Mouse (Mus musculus): ENCODE measurements around the gene Lrrc29. TPM values are rescaled to one million over a fixed set of nuclear protein-coding genes. Genes with fewer than 3 reads are reported as not detected.

Gene Lrrc29
- polyA plus RNA-seq, 1 experiment from 2014 or later = 0.86 TPM

DNA sequence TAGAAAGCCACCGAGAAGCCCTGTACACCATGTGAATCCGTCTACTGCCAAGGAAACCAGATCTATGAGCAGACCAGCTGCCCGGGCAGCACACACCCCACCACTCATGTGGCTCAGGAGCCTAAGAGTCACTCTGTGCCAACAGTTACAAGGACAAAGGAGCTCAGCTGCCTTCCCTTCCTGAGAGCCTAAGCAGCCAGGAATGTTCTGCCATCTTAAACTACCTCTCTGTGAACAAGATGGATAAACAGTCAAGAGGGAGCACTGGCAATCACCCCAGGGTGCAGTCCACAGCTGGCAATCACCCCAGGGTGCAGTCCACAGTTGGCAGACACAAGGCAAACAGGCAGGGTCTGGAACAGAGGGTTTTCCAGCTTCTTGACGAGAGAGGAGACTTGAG, 8.1 kb downstream of the Lrrc29 start:
- no peak overlapping the region for H3K4me3 ChIP-seq (replicated peaks; ENCODE audit: low read depth, low read length)
- no peak overlapping the region for H3K27ac ChIP-seq (replicated peaks; ENCODE audit: low read depth, low read length)
- no peaks in the 10 kb centered on the region for H3K4me1 ChIP-seq (ENCODE audit: control insufficient read depth, insufficient read depth, low read length)
- peaks cover 69% of the 10 kb centered on the region for H3K36me3 ChIP-seq (ENCODE audit: control insufficient read depth, insufficient read depth, low read length)
- 89% methylated on average over 4 of the region's 4 CpGs for WGBS
- H3K27me3 ChIP-seq (ENCODE audit: control insufficient read depth, insufficient read depth, low read length) = no peaks in the 10 kb centered on the region
- no peak overlapping the region for H3K9ac ChIP-seq (replicated peaks; ENCODE audit: low read length)
- no peak overlapping the region for H3K4me2 ChIP-seq (ENCODE audit: low read length)
- ATAC-seq (ENCODE audit: low FRiP score, low TSS enrichment) (no peak), DNase-seq (no peak)
- H3K9me3 ChIP-seq (ENCODE audit: control insufficient read depth, low read length) = no peaks in the 10 kb centered on the region

DNA sequence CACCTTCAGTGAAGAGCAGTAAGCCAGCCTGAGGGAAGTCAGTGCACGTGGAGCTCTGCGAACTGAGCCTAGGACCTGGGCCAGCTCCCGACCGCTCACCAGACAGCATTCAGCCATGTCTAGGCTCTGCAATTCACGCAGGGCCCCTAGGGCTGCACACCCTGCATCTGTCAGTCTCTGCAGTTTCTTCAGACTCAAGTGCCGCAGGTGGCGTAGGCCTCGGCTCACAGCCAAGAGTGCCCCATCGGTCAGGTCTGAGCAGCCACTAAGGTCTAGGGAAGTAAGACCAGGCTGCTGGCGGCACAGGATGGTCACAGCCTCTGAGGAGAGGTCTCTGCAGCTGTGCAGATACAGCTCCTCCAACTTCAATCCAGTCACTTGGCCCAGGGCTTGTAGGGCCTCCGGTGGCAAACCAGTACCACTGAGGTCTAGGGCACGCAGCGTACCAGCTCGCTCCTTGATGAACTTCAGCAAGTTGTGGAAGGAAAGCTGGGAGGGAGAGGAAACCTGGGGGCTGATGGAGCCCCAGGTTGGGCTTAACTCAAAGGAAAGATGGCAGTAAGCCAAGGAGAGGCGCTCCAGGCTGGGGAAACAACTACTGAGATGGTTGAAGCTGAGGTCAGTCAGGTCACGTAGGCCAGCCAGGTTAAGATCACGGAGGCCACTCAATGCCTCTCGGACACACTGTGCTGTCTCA, 10.9 kb downstream of the Lrrc29 start:
- Histone ChIP-seq H3K4me3 (replicated peaks; ENCODE audit: low read depth, low read length) (no peak overlapping the region), H3K36me3 (ENCODE audit: control insufficient read depth, insufficient read depth, low read length) (peaks cover 76% of the 10 kb centered on the region), H3K4me1 (ENCODE audit: control insufficient read depth, insufficient read depth, low read length) (no peaks in the 10 kb centered on the region), H3K9me3 (ENCODE audit: control insufficient read depth, low read length) (no peaks in the 10 kb centered on the region), H3K27me3 (ENCODE audit: control insufficient read depth, insufficient read depth, low read length) (no peaks in the 10 kb centered on the region), H3K27ac (replicated peaks; ENCODE audit: low read depth, low read length) (no peak overlapping the region), H3K4me2 (ENCODE audit: low read length) (no peak overlapping the region), H3K9ac (replicated peaks; ENCODE audit: low read length) (no peak overlapping the region)
- ATAC-seq (ENCODE audit: low FRiP score, low TSS enrichment) = no peak; the same call in 1 of the 2 replicates
- DNase-seq = no peak
- WGBS = 92% methylated on average over 18 of the region's 18 CpGs

GRCm38 (mm10) chr8:105313622-105314402, 12.3 kb downstream of the Lrrc29 start:
- peaks cover 77% of the 10 kb centered on the region for H3K36me3 ChIP-seq (ENCODE audit: control insufficient read depth, insufficient read depth, low read length)

DNA sequence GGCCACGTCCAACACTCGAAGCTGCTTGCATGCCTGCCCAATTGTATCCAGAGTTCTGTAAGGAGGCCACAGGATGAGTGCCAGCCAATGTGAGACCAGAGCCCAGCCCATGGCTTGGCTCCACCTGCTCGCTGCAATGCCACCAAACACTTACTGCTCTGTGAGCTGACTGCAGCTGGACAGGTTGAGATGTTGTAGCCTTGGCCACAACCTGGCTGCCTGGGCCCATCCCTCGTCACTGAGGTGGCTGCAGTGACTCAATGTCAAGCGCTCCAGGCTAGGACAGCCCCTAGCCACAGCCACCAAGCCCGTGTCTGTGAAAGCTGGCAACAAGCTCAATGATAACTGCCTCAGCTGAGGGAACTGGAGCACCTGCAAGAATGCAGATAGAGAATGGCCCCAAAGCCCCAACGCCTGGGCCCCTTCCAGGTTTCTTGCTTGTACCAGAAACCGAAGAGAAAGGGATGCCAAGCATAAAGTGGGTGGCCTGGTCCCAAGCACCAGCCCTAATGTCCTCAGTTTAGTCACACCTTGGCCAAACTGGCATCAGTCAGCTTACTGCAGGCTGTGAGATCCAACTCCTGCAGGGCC, 13.1 kb downstream of the Lrrc29 start:
- H3K4me2 ChIP-seq (ENCODE audit: low read length) = no peak overlapping the region
- ATAC-seq (ENCODE audit: low FRiP score, low TSS enrichment) = no peak
- peaks cover 77% of the 10 kb centered on the region for H3K36me3 ChIP-seq (ENCODE audit: control insufficient read depth, insufficient read depth, low read length)
- no peaks in the 10 kb centered on the region for H3K27me3 ChIP-seq (ENCODE audit: control insufficient read depth, insufficient read depth, low read length)
- 94% methylated on average over 8 of the region's 8 CpGs for WGBS
- H3K9me3 ChIP-seq (ENCODE audit: control insufficient read depth, low read length) = no peaks in the 10 kb centered on the region
- H3K4me1 ChIP-seq (ENCODE audit: control insufficient read depth, insufficient read depth, low read length) = no peaks in the 10 kb centered on the region
- no peak overlapping the region for H3K4me3 ChIP-seq (replicated peaks; ENCODE audit: low read depth, low read length)
- no peak overlapping the region for H3K9ac ChIP-seq (replicated peaks; ENCODE audit: low read length)
- H3K27ac ChIP-seq (replicated peaks; ENCODE audit: low read depth, low read length) = no peak overlapping the region
- no peak for DNase-seq

More at GRCm38 (mm10) chr8:105313622-105314402, 12.3 kb downstream of the Lrrc29 start:
- no peaks in the 10 kb centered on the region for H3K9me3 ChIP-seq (ENCODE audit: control insufficient read depth, low read length)
- no peak overlapping the region for H3K4me3 ChIP-seq (replicated peaks; ENCODE audit: low read depth, low read length)
- H3K27ac ChIP-seq (replicated peaks; ENCODE audit: low read depth, low read length) = no peak overlapping the region
- no peak for DNase-seq
- ATAC-seq (ENCODE audit: low FRiP score, low TSS enrichment) = no peak
- no peak overlapping the region for H3K4me2 ChIP-seq (ENCODE audit: low read length)
- 85% methylated on average over 9 of the region's 9 CpGs for WGBS
- H3K27me3 ChIP-seq (ENCODE audit: control insufficient read depth, insufficient read depth, low read length) = no peaks in the 10 kb centered on the region
- no peak overlapping the region for H3K9ac ChIP-seq (replicated peaks; ENCODE audit: low read length)
- no peaks in the 10 kb centered on the region for H3K4me1 ChIP-seq (ENCODE audit: control insufficient read depth, insufficient read depth, low read length)

DNA sequence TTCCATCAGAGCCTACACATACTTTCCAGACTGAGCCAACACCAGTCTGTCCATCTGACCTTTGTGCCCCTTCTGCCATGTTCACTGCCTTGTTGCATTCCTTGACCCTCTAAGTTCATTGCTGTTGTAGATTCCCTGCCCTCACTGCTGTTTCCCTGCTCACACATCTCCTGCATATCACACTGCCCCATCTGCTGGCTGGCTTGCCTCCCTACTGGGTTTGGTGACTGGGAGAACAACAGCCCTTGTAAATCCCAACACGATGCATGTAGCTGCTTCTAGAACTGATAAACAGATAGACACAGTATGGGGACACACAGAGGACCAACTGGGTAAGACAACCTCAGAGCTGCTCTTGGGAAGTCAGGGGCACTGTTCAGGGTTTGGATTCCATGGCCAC, 14.4 kb downstream of the Lrrc29 start:
- Histone ChIP-seq H3K36me3 (ENCODE audit: control insufficient read depth, insufficient read depth, low read length) (peaks cover 82% of the 10 kb centered on the region), H3K4me2 (ENCODE audit: low read length) (no peak overlapping the region), H3K4me3 (replicated peaks; ENCODE audit: low read depth, low read length) (no peak overlapping the region), H3K4me1 (ENCODE audit: control insufficient read depth, insufficient read depth, low read length) (no peaks in the 10 kb centered on the region), H3K9me3 (ENCODE audit: control insufficient read depth, low read length) (no peaks in the 10 kb centered on the region), H3K9ac (replicated peaks; ENCODE audit: low read length) (no peak overlapping the region), H3K27me3 (ENCODE audit: control insufficient read depth, insufficient read depth, low read length) (no peaks in the 10 kb centered on the region), H3K27ac (replicated peaks; ENCODE audit: low read depth, low read length) (no peak overlapping the region)
- WGBS = 90% methylated on average over 1 of the region's 1 CpGs
- DNase-seq = no peak
- ATAC-seq (ENCODE audit: low FRiP score, low TSS enrichment) = no peak

DNA sequence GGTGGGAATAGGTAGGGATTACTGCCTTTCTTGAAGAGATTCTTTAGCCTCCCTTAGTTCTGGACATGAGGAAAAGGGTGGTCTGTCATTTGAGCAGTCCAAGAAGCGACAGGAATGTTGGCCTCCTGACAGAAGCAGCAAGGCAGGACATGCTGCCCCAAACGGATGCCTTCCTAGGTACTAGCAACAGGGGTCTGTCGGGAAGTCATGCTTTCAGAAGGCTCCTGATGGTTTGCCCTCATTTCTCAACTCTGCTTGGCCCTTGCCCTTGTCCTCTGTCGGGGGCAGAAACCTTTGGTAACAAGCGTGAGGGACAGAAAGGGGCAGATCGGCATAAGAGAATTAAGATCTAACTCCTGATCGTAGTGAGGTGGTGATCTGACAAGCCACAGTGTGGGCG, 16.0 kb downstream of the Lrrc29 start:
- Histone ChIP-seq H3K9ac (replicated peaks; ENCODE audit: low read length) (no peak overlapping the region), H3K4me2 (ENCODE audit: low read length) (no peak overlapping the region), H3K27ac (replicated peaks; ENCODE audit: low read depth, low read length) (no peak overlapping the region), H3K4me1 (ENCODE audit: control insufficient read depth, insufficient read depth, low read length) (peaks cover 8% of the 10 kb centered on the region; the same call in 1 of the 2 replicates), H3K9me3 (ENCODE audit: control insufficient read depth, low read length) (no peaks in the 10 kb centered on the region), H3K27me3 (ENCODE audit: control insufficient read depth, insufficient read depth, low read length) (no peaks in the 10 kb centered on the region), H3K4me3 (replicated peaks; ENCODE audit: low read depth, low read length) (no peak overlapping the region), H3K36me3 (ENCODE audit: control insufficient read depth, insufficient read depth, low read length) (peaks cover 73% of the 10 kb centered on the region)
- 90% methylated on average over 8 of the region's 8 CpGs for WGBS
- DNase-seq (no peak), ATAC-seq (ENCODE audit: low FRiP score, low TSS enrichment) (no peak)

DNA sequence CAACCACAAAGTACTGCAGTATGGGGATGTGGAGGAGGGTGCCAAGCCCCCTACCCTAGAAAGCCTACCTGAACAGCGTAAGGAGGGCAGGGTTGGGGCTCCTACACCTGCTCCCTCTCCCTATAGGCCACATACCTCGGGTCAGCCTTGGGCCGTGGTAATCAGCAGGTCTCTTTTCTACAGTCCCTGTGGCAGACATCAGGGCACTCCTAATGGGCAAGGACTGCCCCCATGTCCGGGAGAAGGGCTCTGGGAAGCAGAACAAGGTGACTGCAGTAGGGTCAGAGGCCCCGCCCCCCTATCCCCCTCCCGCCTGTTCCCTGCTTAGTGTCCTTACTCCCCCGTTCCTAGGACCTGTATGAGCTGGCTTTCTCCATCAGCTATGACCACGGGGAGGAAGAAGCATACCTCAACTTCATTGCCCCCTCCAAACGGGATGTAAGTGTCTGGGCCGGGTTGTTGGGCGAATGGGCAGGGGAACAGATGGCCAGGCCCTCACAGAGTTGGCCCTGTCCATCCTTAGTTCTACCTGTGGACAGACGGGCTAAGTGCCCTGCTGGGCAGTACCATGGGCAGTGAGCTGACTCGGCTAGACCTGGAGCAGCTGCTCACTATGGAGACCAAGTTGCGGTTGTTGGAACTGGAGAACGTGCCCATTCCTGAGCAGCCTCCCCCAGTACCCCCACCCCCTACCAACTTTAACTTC, 16.8 kb downstream of the Lrrc29 start:
- Histone ChIP-seq H3K4me3 (replicated peaks; ENCODE audit: low read depth, low read length) (no peak overlapping the region), H3K4me1 (ENCODE audit: control insufficient read depth, insufficient read depth, low read length) (peaks cover 8% of the 10 kb centered on the region; the same call in 1 of the 2 replicates), H3K27me3 (ENCODE audit: control insufficient read depth, insufficient read depth, low read length) (no peaks in the 10 kb centered on the region), H3K9ac (replicated peaks; ENCODE audit: low read length) (no peak overlapping the region), H3K27ac (replicated peaks; ENCODE audit: low read depth, low read length) (no peak overlapping the region), H3K4me2 (ENCODE audit: low read length) (no peak overlapping the region), H3K9me3 (ENCODE audit: control insufficient read depth, low read length) (no peaks in the 10 kb centered on the region), H3K36me3 (ENCODE audit: control insufficient read depth, insufficient read depth, low read length) (peaks cover 73% of the 10 kb centered on the region)
- WGBS = 83% methylated on average over 15 of the region's 15 CpGs
- DNase-seq (no peak), ATAC-seq (ENCODE audit: low FRiP score, low TSS enrichment) (no peak)

DNA sequence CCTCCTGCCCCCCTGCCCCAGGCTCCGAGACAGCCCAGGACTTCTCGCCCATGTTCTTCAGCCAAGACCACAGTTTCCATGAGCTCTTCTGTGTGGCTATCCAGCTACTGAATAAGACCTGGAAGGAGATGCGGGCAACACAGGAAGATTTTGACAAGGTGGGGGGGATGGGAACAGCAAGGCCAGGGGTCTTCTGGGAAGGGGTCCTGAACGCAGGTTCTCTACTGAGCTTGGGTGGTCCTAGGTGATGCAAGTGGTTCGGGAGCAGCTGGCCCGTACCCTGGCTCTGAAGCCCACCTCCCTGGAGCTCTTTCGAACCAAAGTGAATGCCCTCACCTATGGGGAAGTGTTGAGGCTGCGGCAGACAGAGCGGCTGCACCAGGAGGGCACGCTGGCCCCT, 17.6 kb downstream of the Lrrc29 start:
- Histone ChIP-seq H3K4me3 (replicated peaks; ENCODE audit: low read depth, low read length) (no peak overlapping the region), H3K4me2 (ENCODE audit: low read length) (no peak overlapping the region), H3K36me3 (ENCODE audit: control insufficient read depth, insufficient read depth, low read length) (peaks cover 73% of the 10 kb centered on the region), H3K27ac (replicated peaks; ENCODE audit: low read depth, low read length) (no peak overlapping the region), H3K9me3 (ENCODE audit: control insufficient read depth, low read length) (no peaks in the 10 kb centered on the region), H3K9ac (replicated peaks; ENCODE audit: low read length) (no peak overlapping the region), H3K27me3 (ENCODE audit: control insufficient read depth, insufficient read depth, low read length) (no peaks in the 10 kb centered on the region), H3K4me1 (ENCODE audit: control insufficient read depth, insufficient read depth, low read length) (peaks cover 8% of the 10 kb centered on the region; the same call in 1 of the 2 replicates)
- ATAC-seq (ENCODE audit: low FRiP score, low TSS enrichment) (no peak), DNase-seq (no peak)
- WGBS = 94% methylated on average over 10 of the region's 10 CpGs
